Mouse (Mus musculus): ENCODE results near the gene Slbp.

GRCm38 (mm10) chr5:33605314-33605713 is 47.1 kb downstream of the Slbp start:
- TF ChIP-seq USF2 (IDR thresholded peaks at IDR 0.05; ENCODE audit: borderline replicate concordance in 1 of 2, insufficient read depth in 1 of 2, low read depth in 1 of 2, low read length in 2 of 2) (no peak), CTCF (IDR thresholded peaks at IDR 0.05 in 2 of 3, conservative IDR thresholded peaks at IDR 0.05 in 1 of 3; ENCODE audit: control insufficient read depth in 1 of 3, insufficient read depth in 1 of 3, low read depth in 2 of 3, low read length in 3 of 3, poor library complexity in 1 of 3, severe bottlenecking in 1 of 3) (no peak), EP300 (IDR thresholded peaks at IDR 0.05; ENCODE audit: low read depth in 1 of 2, low read length in 2 of 2) (no peak), CHD2 (IDR thresholded peaks at IDR 0.05; ENCODE audit: low read length) (no peak), TAL1 (IDR thresholded peaks at IDR 0.05; ENCODE audit: low read length) (no peak), POLR2A (IDR thresholded peaks at IDR 0.05; ENCODE audit: control insufficient read depth in 1 of 2, insufficient read depth in 1 of 2, low read depth in 1 of 2, low read length in 2 of 2, poor library complexity in 1 of 2) (no peak), ELF1 (IDR thresholded peaks at IDR 0.05; ENCODE audit: low read depth, low read length) (no peak), SIN3A (IDR thresholded peaks at IDR 0.05; ENCODE audit: low read length) (no peak), GATA1 (IDR thresholded peaks at IDR 0.05; ENCODE audit: low read depth, low read length) (no peak)

Measured in MEL (cell line).